Mouse (Mus musculus) subcutaneous adipose tissue, adult 2 months (tissue): Measurements from ENCODE around the gene Icosl. TPM values are rescaled to one million over a fixed set of nuclear protein-coding genes. Genes with fewer than 3 reads are reported as not detected.

Experiments used
- polyA plus RNA-seq: library from polyadenylated mRNA; depleted of rRNA; stranded (reverse); fragments of >200 nt; gene quantifications from 2 replicates; pipeline ENCODE4 v1.2.3, GENCODE M21; 2012; ENCODE audit warnings: low replicate concordance; rRNA removed

The Icosl gene
- 14.4 and 31.1 TPM in 2 replicates for polyA plus RNA-seq

GRCm38 (mm10) chr10:78069101-78070011 lies at the start of gene Icosl:
Gene Icosl, plus strand, starts transcription at chr10:78069302.

GRCm38 (mm10) chr10:78041647-78042046 lies 27.5 kb upstream of the Icosl start, which contains the start of gene Dnmt3l:
Gene Dnmt3l, plus strand, starts transcription at chr10:78041947.

GRCm38 (mm10) chr10:78043406-78043836 lies 25.7 kb upstream of the Icosl start, which contains the start of gene Aire:
Gene Aire, minus strand, starts transcription at chr10:78043610.

Other genes with a start within 250 kb of the Icosl start
- gene Krtap10-4, start 242.2 kb upstream of the Icosl start, polyA plus RNA-seq, result not detected in 2 replicates
- gene Krtap10-10, start 233.4 kb upstream of the Icosl start, polyA plus RNA-seq, result not detected in 2 replicates
- not detected in 2 replicates for gene Gm36176, start 222.5 kb upstream of the Icosl start, polyA plus RNA-seq
- gene Gm10318, start 216.4 kb upstream of the Icosl start, polyA plus RNA-seq, result not detected in 2 replicates
- gene Gm3285, start 207.3 kb upstream of the Icosl start, polyA plus RNA-seq, result not detected in 2 replicates
- 7.8 and 12.9 TPM in 2 replicates for gene Lrrc3, start 166.8 kb upstream of the Icosl start, polyA plus RNA-seq
- 0.69 and 2.5 TPM in 2 replicates for gene Trpm2, start 98.7 kb upstream of the Icosl start, polyA plus RNA-seq
- 57.2 and 59.7 TPM in 2 replicates for gene 1810043G02Rik, start 90.8 kb upstream of the Icosl start, polyA plus RNA-seq
- 159 and 201 TPM in 2 replicates for gene Pfkl, start 59.2 kb upstream of the Icosl start, polyA plus RNA-seq
- 6.6 and 13.6 TPM in 2 replicates for gene Dnmt3l, start 27.4 kb upstream of the Icosl start, polyA plus RNA-seq
- gene Aire, start 25.7 kb upstream of the Icosl start, polyA plus RNA-seq, result 0.19 TPM in 1 of 2 replicates, not detected in the other
- 131 and 216 TPM in 2 replicates for gene D10Jhu81e, start 100.5 kb downstream of the Icosl start, polyA plus RNA-seq
- gene Pwp2, start 115.8 kb downstream of the Icosl start, polyA plus RNA-seq, result 7.8 and 19.7 TPM in 2 replicates
- 49.3 and 56.1 TPM in 2 replicates for gene Trappc10, start 175.3 kb downstream of the Icosl start, polyA plus RNA-seq